Mouse (Mus musculus) erythroid progenitor cell, adult 5-6 weeks (primary cell): ENCODE data around the gene Nudt17. TPM values are rescaled to one million over a fixed set of nuclear protein-coding genes. Genes with fewer than 3 reads are reported as not detected.
A peak's percentile ranks its signal among the peaks of the same experiment; 100 is the strongest.
"Not testable (repeated sequence)": the region's sequence is repeated elsewhere in the genome, so short reads cannot be mapped to it uniquely, and the experiment has no call there.

Experiments used
- ATAC-seq: replicated peaks from 2 replicates; pipeline ENCODE4 v1.8.0; 2016; ENCODE audit warnings: moderate number of reproducible peaks, mild to moderate bottlenecking, moderate TSS enrichment, inconsistent platforms; ENCODE audit not compliant: poor library complexity, low FRiP score, severe bottlenecking
- total RNA-seq, 2 experiments: library from RNA; stranded (forward) in 1 of 2; stranded (reverse) in 1 of 2; fragments of 150-400 nt in 1 of 2; fragments of 186-747, 209-891 nt in 1 of 2; gene quantifications; 2 replicates each; pipeline versions ENCODE4 v1.2.3 to v1.2.4; 2015 to 2017; ENCODE audit warnings: low replicate concordance in 2 of 2

Nudt17 gene
- total RNA-seq, 2 experiments from 2014 or later: 2.3 TPM; not detected in 1

- no peak for ATAC-seq
Observed at GRCm38 (mm10) chr3:96706984-96707383, 1.4 kb downstream of the Nudt17 start.

DNA sequence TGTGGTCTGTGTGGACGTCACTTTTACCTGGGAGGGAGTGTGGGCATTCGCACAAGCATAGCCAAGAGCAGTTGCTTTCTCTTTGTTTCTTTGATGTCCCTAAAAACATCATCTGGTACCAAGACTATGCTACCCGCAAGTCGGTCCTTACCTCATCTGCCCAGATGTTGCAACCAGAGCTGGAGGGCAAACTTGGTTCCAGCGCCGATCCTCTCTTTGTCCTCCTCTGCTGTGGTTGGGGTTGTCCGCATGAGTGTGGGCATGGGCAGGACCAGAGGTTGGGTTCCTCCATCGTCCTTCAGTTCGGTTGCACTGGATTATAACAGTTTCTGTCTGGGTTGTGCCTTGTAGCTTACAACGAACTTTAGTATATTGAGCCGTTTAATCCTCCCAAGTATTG is 2.1 kb downstream of the Nudt17 start:
- no peak for ATAC-seq

DNA sequence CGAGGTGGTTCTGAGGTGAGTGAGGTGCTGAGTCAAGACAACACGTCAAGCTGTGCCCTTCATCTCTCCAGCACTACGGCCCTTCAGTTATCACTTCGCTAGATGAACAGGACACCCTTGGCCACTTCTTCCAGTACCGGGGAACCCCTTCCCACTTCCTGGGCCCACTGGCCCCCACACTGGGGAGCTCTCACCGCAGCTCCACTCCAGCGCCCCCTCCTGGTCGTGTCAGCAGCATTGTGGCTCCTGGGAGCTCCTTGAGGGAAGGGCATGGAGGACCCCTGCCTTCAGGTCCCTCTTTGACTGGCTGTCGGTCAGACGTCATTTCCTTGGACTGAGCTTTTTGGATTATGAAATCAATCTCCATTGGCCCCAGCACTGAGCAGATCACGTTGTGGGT is 3.6 kb downstream of the Nudt17 start:
- no peak for ATAC-seq

DNA sequence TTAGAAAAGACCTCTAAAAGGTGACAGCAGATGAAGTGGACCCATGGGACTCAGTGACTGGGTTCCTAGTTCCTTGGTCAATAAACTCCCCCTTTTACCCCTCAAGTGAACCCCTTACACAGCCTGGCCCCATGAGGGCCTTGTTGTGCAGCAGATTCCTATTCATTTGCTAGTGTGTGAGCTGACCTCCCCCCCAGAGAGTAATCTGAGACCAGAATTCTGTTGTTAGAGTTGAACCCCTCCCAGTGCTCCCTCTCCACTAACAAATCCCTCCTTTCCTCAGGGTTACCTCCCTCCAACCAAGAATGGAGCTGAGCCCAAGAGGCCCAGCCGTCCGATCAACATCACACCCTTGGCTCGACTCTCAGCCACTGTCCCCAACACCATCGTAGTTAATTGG is 7.4 kb downstream of the Nudt17 start:
- no peak for ATAC-seq

DNA sequence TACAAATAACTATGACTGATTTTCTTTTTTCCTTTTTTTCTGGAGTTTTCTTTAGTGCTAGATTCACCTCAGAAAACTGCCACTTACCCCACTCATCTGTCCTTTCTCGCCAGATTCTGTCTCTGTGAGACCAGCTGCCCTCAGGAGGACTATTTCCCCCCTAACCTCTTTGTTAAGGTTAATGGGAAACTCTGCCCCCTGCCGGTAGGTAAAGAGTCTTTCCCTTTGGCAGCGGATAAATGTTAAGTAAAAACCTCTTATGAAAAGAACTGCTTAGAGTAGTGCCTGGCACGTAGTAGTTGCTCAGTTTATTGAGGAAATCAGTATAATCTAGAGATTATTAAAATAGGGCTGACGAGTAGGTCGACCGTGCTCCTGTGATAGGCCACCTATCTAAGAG is 8.0 kb downstream of the Nudt17 start:
- ATAC-seq: no peak

DNA sequence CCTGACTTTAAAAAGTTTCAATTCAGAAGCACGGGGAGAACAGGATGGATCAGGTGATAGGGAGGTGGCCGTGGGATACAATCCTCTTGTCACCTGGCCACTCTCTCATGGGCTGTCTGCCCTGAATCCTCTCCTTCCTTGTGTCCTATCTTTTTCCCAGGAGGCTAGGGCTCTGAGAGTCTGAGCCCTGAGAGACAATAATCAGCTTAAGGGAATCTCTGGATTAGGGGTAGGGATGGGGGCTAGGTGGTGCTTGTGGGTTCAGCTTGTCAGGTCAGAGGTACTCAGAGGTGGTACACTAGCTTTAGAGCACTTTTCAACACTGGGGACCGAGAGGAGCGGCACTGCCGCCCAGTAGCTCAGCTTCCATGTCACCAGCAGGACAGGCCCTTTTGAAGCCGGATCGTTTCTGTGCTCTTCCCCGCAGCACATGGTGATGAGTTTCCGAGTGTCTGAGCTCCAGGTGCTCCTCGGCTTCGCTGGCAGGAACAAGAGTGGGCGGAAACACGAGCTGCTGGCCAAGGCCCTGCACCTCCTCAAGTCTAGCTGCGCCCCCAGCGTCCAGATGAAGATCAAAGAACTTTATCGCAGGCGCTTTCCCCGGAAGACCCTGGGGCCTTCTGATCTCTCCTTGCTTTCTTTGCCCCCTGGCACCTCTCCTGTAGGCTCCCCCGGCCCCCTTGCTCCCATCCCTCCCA is 9.2 kb downstream of the Nudt17 start:
- ATAC-seq: no peak

DNA sequence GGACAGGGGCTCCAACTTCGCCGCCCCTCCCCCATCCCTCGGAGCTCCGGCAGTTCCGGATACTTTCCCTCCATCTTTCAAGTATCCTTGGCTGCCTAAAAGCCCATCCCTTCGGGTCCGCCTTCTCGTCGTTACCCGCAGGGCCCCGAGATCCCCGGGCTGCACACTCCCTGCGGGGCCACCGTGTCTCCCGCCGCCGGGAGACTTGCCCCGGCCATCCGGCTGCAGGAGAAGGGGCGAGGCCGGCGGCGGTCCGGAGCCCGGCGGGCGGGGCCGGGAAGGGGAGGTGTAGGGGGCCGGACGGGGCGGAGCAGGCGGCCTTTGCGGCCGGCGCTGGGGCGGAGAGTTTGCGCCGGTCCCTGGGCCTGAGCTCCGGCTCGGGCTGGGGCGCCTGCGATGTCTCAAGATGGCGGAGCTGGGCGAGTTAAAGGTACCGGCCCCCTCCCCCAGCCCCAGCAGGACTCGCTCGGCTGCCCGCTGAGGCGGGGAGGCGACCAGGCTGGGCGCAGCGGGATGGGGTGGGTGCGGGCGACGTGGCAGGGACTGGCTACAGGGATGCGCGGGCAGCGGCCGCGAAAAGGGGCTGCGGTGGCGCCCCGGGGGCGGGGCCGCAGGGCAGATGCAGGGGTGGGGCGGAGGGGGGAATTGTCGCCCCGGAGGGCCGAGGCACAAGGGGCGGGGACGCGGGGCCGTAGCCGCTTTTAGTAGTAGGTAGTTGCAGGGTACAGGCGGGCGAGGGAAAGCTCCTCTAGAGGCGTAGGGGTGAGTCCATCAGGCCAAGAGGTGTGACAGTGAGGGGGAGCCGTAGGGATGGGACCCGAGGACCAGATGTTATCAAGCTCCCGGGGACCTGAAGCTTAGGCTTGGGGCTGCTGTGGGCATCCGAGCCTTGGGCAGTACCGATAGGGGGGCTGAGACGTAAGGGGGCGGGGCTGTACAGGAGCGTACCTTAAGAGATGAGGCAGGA is 11.3 kb downstream of the Nudt17 start:
- peak; percentile 87 for ATAC-seq

DNA sequence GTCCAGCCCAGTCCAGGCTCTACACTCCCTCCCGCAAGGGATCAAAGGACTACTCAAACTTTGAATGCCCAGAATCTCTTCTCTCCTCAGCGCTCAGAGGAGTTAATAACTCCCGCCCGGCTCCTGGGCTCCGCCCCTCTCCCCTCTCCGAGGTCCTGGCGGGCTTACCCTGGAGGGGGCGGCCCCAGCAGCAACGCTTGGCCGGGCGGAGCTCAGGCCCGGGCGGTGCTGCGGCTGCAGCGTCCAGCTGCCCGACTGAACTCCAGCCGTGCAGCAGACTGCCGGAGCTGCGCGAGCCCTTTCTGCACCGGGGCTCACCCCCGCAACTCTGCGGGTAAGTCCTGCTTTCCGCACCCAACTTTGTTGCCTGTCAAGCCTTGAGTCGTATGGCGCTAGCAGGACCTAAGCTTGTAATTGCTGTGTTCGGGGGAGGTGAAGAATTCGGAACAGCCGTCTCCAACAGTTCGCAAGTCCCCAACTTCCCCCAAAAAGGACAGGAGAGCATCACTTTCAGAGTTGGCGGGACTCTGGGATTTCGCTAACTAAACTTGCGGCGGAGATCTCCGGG is 12.1 kb downstream of the Nudt17 start, which contains the start of gene Pias3:
Pias3 (plus strand) TSS at position 187 of the 568 bp plus-strand sequence.
- peak; percentile 86 for ATAC-seq

GRCm38 (mm10) chr3:96693579-96693978 is 14.8 kb downstream of the Nudt17 start:
- no peak for ATAC-seq

DNA sequence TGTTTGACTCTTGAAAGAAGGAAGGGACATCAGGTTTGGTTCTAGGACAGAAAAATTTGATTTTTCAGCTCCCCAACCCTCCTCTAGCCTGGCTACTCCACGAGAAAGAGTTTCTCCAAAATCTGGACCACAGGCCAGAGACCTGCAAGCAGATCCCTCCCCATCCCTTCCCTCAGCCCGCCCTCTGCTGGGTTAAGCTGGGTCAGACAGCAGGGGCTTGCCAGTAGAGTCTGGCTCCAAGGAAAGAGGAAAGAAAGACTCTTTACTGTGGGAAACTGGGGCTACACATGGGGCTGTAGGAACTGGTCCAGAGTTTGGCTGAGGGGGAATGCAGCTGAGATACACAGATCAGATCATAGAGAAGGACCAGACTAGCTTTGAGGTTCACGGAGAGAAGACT is 15.9 kb downstream of the Nudt17 start:
- no peak for ATAC-seq

DNA sequence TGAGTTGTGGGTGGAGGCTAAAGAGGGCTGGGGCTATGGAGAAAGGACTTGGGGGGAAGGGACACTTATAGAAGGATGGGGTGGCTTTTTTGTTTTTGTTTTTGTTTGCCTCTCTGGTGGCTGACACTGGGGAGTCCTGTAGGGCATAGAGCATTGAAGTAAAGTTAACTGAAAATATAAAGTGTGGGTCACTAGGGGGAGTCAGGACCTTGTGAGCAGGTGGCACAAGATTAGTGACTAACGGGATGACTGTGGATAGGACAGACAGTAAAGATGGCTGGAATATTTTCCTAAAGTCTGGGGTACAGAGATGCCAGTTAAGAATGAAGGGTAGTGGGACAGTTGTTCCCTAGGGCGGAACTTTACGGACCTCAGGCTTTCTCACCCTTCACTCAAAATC is 18.1 kb downstream of the Nudt17 start:
- ATAC-seq: no peak

DNA sequence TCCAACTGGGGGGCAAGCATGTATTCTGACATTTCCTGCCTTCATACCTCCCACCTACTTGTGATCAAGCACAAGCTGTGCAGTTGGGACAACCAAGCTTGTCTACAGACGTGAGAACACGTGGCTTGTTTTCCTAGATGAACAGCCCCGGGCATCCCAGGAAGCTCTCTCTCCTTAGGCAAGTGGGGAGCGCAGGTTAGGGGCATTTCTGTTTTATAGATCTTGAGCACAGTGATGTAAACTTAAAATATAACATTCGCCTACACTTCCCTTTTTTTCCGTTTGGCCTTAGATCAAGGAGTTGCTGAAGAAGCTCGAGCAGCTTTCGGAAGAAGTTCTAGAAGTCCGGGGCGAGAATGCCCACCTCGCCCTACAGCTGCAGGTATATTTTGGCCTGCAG is 19.5 kb downstream of the Nudt17 start:
- no peak for ATAC-seq

DNA sequence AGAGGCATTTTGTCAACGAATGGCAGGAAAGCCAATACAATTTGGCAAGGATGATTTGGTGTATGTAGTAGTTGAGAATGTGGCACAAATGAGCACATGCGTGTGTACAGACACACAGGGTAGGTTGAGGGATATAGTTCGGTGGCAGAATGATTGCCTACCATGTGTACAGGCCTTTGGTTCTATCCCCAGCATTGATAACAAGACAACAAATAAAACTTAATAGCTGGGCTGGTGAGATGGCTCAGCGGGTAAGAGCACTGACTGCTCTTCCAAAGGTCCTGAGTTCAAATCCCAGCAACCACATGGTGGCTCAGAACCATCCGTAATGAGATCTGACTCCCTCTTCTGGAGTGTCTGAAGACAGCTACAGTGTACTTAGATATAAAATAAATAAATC is 22.3 kb downstream of the Nudt17 start:
- not testable (repeated sequence) for ATAC-seq

DNA sequence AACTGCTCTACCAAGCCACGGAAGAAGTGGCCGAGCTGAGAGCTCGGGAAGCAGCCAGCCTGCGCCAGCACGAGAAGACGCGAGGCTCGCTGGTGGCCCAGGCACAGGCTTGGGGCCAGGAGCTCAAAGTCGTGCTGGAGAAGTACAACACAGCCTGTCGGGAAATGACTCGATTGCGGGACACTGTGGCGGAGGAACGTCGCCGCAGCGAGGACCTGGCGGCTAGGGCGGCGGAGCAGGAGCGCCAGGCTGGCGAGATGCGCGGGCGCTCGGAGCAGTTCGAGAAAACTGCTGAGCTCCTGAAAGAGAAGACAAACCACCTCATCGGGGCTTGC is 23.6 kb downstream of the Nudt17 start:
- no peak for ATAC-seq

- ATAC-seq: no peak
Observed at GRCm38 (mm10) chr3:96684151-96684821, 24.1 kb downstream of the Nudt17 start.

- ATAC-seq: no peak
Observed at GRCm38 (mm10) chr3:96683496-96683895, 24.9 kb downstream of the Nudt17 start.

DNA sequence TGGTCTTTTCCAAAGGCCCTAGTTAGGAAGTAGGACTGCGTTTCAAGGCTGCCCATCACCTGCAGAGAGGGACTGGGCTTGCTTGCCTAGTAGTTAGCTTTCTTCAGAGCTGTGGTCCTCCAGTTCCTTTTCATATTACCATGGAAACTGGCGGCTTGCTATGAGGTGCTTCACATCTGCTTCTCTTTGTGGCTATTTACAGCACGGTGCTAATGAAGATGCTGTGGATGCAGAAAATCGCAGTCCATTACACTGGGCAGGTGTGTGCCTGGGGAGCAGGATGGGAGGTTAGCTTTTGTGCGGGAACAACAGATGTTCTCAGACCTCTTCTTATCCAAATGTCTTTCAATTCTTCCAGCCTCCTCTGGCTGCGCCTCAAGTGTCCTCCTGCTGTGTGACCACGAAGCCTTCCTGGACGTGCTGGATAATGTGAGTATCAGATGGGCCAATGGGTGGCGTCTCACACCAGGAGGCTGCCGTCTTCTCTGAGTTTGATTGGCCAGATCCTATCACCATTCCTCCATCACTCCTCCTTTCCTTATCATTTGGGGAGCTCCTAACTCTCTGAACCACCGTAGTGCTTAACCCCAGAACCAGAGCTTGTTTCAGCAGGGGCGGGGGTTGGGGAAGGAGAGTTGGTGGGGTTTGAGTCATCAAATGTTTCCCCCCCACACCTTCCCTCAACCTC is 27.9 kb downstream of the Nudt17 start:
- no peak for ATAC-seq

- ATAC-seq: no peak
Observed at GRCm38 (mm10) chr3:96679159-96679674, 29.1 kb downstream of the Nudt17 start.

DNA sequence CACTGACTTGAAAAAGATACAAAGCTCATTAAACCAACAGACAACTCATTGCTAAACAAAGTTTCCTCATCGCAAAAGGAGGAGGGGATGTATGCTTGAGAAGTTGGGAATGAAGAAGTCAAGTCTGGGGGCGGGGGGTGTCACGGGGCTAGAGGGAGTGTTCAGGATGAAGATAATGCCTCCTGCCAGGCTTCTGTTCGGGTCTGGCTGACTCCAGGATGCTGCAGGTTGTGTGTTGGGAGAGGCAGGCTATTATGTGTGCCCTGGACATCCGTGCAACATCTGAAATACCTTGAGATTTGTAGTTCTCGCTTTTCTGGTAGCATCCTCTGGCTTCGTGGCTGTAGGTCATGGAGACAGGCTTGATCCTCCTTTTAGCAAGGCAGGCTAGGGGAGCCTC is 29.9 kb downstream of the Nudt17 start:
- ATAC-seq: no peak
